Mouse (Mus musculus) left cerebral cortex, adult 18-20 months (tissue): ENCODE data around the gene Tcerg1l. TPM values are rescaled to one million over a fixed set of nuclear protein-coding genes. Genes with fewer than 3 reads are reported as not detected.

Experiments
- DNase-seq, 2 experiments: peaks; one replicate each; pipeline ENCODE4 v3.0.0; 2021 to 2022; ENCODE audit warnings: low spot score in 2 of 2, mixed read lengths in 1 of 2
- total RNA-seq, 2 experiments: library from RNA; stranded (reverse); gene quantifications; 2 replicates each; pipeline ENCODE4 v1.2.3; 2021

The Tcerg1l gene
- total RNA-seq, 2 experiments from 2014 or later: 11.3 TPM

DNA sequence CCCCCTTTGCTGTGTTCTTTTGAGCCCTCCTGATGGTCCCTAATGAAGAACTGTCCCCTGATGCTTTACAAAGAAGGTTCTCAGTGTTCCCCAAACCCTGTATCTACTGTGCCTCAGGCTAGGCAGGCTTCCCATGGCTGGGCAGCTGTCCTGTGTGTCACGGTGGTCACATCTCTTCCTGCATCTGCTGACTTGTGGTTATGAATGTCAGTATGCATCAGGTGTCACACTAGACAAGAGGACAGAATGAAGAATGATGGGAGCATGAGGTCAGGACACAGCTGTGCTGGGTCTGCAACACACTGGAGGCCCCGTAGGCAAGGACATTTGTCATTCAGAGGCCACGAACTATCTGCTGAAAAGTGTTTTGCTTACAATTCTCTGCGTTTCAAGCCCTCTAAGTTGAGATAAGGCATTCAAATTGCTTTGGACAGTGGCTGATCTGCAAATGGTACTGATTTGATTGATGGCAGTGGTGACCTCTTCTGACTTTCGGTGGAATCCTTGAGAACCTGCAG is 159.8 kb downstream of the Tcerg1l start:
- DNase-seq: no peak

GRCm38 (mm10) chr7:138224252-138224651 is 173.3 kb downstream of the Tcerg1l start:
- no peak for DNase-seq

DNA sequence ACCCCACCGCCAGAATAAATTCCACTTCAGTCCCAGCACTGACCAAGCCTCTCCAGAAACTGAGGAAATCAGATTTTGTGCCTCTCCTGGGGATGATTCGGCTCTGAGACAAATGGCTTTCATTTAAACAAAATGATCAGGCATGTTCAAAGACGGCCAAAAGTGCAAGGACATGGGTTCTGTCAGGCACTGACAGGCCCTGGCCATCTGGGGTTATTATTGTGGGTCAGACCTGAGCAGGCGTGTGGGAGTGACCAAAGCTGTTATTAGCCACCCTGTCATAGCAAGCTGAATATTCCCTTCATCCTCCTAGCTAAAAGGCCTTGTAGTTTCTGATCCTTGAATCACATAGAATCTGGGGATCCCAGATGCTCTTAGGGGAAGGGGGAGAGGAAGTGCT is 174.6 kb downstream of the Tcerg1l start:
- no peak for DNase-seq

DNA sequence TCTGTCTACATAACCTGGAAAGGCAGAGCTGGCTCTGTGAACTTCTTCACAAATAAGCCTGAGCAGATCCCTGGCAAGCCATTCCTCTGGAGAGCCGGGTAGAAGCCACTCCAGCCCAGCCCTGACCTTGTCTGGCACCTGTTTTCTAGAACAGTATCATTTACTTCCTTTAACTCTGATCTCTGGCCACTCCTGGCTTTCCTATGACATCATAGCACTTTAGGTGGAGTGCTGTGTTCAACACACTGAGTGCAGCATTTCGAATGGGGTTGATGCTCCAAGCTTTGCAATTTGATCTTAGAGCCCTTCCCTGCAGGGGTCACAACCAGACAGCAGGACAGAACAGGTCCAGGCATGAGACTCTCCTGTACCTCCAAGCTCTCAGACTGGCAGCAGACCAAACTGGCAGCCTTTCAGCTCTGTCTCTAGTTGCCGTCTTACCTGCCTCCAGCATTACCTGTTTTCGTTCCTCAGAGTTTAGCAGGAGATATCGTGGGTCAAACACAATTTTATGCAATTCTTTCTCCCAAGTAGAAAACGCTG is 179.9 kb downstream of the Tcerg1l start:
- DNase-seq: no peak

- DNase-seq: peak in 1 of 2 experiments; percentile 30
Measured at GRCm38 (mm10) chr7:138215177-138215830, 182.2 kb downstream of the Tcerg1l start.

GRCm38 (mm10) chr7:138214710-138215109 is 182.8 kb downstream of the Tcerg1l start:
- no peak for DNase-seq

- DNase-seq: no peak
Measured at GRCm38 (mm10) chr7:138209769-138210168, 187.8 kb downstream of the Tcerg1l start.

DNA sequence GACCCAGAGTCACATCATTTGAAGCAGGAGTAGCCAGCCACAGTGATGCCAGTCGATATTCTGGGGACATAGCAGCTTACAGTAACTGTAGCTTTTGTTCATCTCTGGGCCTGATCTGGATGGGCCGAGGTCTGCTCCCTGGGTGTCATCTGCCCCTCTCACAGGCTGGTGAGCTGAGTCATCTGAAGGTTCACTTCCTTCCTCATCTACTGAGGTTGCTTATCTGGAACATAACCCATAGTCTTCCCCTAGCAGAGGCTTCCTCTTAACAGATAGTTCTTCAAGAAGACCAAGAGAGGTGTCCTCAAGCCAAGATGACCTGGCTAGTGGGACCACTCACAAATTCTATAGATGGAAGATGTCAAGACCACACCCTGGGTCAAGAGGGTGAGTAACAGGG is 192.4 kb downstream of the Tcerg1l start:
- DNase-seq: no peak

- DNase-seq: no peak
Measured at GRCm38 (mm10) chr7:138202162-138202832, 195.2 kb downstream of the Tcerg1l start.

DNA sequence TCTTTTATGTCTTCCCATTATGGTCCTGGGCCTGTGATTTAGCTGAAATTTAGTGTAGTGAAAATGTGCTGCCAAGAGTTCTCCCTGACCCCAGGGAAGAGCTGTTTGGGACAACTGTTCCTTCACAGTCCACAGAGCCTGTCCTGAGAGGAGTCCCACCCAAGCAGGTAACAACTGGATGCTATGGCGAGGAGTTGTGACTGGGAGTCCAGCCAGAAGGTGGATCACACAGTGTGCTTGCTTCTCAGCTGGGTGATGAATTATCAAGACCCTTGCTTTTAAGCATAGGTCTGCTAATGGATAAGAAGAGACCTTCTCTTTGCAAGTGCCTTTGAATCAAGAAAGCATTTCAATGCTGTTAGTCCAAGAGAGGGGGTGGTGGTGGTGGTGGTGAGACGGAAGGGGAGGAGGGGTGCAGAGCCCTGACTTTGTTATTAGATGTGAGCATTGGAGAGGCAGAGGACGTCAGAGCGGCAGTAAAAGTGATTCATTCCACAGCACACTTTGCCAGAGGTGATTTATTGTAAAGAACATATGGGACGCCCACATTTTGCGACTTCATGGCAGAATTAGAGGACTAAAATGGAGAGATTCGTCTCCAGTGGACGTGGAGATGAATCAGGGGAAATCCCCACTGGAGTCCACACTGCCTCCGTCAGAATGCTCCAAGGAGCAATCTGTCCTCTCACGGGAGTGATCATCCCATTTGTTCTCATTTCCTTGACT is 198.0 kb downstream of the Tcerg1l start:
- DNase-seq: peak; percentile 40 to 63

DNA sequence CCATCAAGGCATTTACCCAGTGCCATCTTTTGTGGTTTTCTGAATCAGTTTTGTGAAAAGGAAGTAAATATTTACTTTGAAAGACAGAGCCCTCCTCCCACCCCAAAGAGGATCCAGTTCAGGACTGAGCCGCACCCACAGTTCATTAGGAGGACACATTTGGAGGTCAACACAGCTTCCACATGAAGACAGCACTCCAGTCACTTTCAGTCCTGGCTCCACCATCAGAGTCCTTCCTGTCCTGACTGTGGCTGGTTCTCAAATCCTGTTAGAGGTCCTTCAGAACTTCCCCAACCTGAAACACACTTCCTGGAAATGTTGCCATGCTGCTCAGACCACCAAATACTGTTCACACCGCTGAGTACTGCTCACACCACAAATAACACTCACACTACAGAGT is 201.4 kb downstream of the Tcerg1l start:
- DNase-seq: no peak

GRCm38 (mm10) chr7:138184197-138184596 is 213.3 kb downstream of the Tcerg1l start:
- no peak for DNase-seq

- DNase-seq: no peak
Measured at GRCm38 (mm10) chr7:138182216-138182615, 215.3 kb downstream of the Tcerg1l start.

DNA sequence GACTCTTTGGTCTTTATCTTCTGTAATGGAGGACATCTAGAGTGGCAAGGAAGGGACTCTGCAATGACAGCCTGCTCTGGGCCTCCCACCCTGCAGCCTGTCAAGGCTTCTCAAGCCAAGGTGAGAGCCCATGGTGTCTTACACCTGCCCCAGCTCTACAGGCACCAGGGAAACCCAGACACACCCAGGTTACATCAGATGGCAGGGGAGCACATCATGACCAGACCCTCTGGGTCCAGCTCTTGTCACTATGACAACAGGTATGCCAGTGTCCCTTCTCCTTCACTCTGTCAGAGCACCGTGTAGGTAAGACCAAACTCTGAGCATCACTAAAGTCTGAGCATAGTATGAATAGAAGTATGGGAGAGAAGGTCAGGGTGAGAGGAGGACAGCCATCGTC is 218.9 kb downstream of the Tcerg1l start:
- DNase-seq: no peak

GRCm38 (mm10) chr7:138176026-138176425 is 221.5 kb downstream of the Tcerg1l start:
- DNase-seq: peak; percentile 23 to 26

GRCm38 (mm10) chr7:138170389-138170788 is 227.1 kb downstream of the Tcerg1l start:
- no peak for DNase-seq
